In the genomic region with DNA sequence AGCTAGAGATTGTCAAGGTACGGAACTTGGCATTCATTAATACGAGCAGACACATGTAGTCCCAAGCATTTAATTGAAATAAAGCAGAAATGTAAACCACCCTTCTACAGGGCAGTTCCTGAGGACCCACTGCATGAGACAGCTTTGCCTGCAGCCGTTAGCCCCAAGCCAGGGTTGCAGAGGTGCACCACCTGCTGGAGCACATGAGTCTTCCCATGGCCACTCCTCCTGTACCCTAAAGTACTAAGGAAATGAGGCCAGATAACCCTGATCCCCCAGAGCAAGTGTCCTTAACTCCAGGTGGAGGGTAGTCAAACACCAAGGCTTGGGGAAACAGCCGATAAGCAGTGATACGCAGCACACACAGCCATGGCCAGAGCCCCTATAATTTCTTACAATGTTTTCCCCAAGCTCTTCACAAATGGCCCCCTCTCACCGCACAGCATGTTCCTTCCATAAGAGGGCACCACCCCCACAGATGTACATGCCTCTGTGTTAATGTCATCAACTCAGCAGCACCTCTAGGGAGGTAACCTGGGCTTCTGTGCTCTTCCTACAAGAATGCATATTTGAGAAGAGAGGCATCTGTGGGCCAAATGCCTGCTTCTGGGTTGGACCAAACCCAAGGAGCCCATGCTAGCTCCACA, we compare ENCODE assay signal across 16 mouse cellular contexts.
A peak's percentile ranks its signal among the peaks of the same experiment; 100 is the strongest.
DNase-seq lines count a peak whose midpoint lies in the region; ATAC-seq and TF ChIP-seq lines count a peak whose summit lies in the region.
"Had no signal": no experiment of that assay in that cellular context is flagged by ENCODE, and none has a peak within 500 bp of the region (broad histone marks: within the 10 kb centered on the region; RNA-seq: fewer than 3 reads in every experiment).

No protein-coding gene starts in this region.

- no peaks in the 10 kb centered on the region for H3K9me3 ChIP-seq in liver, embryonic 14.5 days (ENCODE audit: control insufficient read depth, low read length)
- no peaks in the 10 kb centered on the region for H3K9me3 ChIP-seq in kidney, embryonic 15.5 days (replicated peaks)
- H3K9me3 ChIP-seq: forebrain, embryonic 13.5 days; liver, embryonic 15.5 days; midbrain, embryonic 12.5 days; neural tube, embryonic 15.5 days had no signal

- no peaks in the 10 kb centered on the region for H3K79me2 ChIP-seq in C2C12 (ENCODE audit: control insufficient read depth, insufficient read depth)

- no peaks in the 10 kb centered on the region for H3K36me3 ChIP-seq in C2C12 (ENCODE audit: control insufficient read depth, insufficient read depth)
- no peaks in the 10 kb centered on the region for H3K36me3 ChIP-seq in liver, embryonic 14.5 days (replicated peaks; ENCODE audit: control insufficient read depth, insufficient read depth, low read depth)
- no peaks in the 10 kb centered on the region for H3K36me3 ChIP-seq in kidney, embryonic 15.5 days
- H3K36me3 ChIP-seq: liver, embryonic 15.5 days; midbrain, embryonic 12.5 days; neural tube, embryonic 15.5 days had no signal

- peak; percentile 7 for TF ChIP-seq CTCF in left cerebral cortex, adult 2 months (IDR thresholded peaks at IDR 0.05)
- peak; percentile 4 for TF ChIP-seq CTCF in C2C12 (IDR thresholded peaks at IDR 0.05; ENCODE audit: control insufficient read depth, insufficient read depth, insufficient read length)
- TF ChIP-seq CTCF in liver, embryonic 14.5 days (IDR thresholded peaks at IDR 0.05; ENCODE audit: low read depth): peak; percentile 66

- peaks cover 21 to 24% of the 10 kb centered on the region in 2 experiments for H3K4me1 ChIP-seq in liver, embryonic 14.5 days (replicated peaks; ENCODE audit: control insufficient read depth in 2 of 2, insufficient read depth in 2 of 2, low read length in 1 of 2)
- peaks cover 25% of the 10 kb centered on the region for H3K4me1 ChIP-seq in kidney, embryonic 15.5 days

- H3K9ac ChIP-seq in liver, embryonic 14.5 days (replicated peaks): no peak overlapping the region
- H3K9ac ChIP-seq in kidney, embryonic 15.5 days: no peak overlapping the region
- H3K9ac ChIP-seq: forebrain, embryonic 13.5 days; liver, embryonic 15.5 days; midbrain, embryonic 12.5 days; neural tube, embryonic 15.5 days had no signal

- no peak for DNase-seq in left cerebral cortex, adult 2 months (ENCODE audit: extremely low spot score in 1 of 2, low spot score in 2 of 2)
- DNase-seq in left cerebral cortex, postnatal 25 days (ENCODE audit: low spot score in 2 of 2): no peak
- DNase-seq in ES-CJ7 (ENCODE audit: low read depth, low spot score): peak; percentile 15
- no peak for DNase-seq in liver, embryonic 14.5 days (ENCODE audit: low read depth in 3 of 3, low spot score in 3 of 3)
- no peak for DNase-seq in Muller cell, postnatal 12 days (ENCODE audit: inconsistent ontology term)
- DNase-seq in left cerebral cortex, adult 11 months (ENCODE audit: low spot score): no peak
- DNase-seq: gastrocnemius, postnatal 25 days; heart, postnatal 14 days; kidney, adult 11 months; right cerebral cortex, postnatal 25 days had no signal

- H3K79me3 ChIP-seq in C2C12 (ENCODE audit: low read depth): no peaks in the 10 kb centered on the region

- no peak for TF ChIP-seq EP300 in liver, embryonic 14.5 days (IDR thresholded peaks at IDR 0.05; ENCODE audit: low read depth)

- no peak overlapping the region for H3K27ac ChIP-seq in left cerebral cortex, adult 2 months
- H3K27ac ChIP-seq in liver, embryonic 14.5 days: no peak overlapping the region
- H3K27ac ChIP-seq in kidney, embryonic 15.5 days: no peak overlapping the region
- H3K27ac ChIP-seq: forebrain, embryonic 13.5 days; liver, embryonic 15.5 days; midbrain, embryonic 12.5 days; neural tube, embryonic 15.5 days had no signal

- no peak overlapping the region for H3K4me3 ChIP-seq in left cerebral cortex, adult 2 months
- no peak overlapping the region for H3K4me3 ChIP-seq in C2C12 (ENCODE audit: insufficient read depth, poor library complexity, severe bottlenecking)
- no peak overlapping the region for H3K4me3 ChIP-seq in liver, embryonic 14.5 days (ENCODE audit: insufficient read depth in 1 of 2, low read depth in 2 of 2, low read length in 2 of 2)
- no peak overlapping the region for H3K4me3 ChIP-seq in kidney, embryonic 15.5 days (replicated peaks)
- H3K4me3 ChIP-seq: forebrain, embryonic 13.5 days; liver, embryonic 15.5 days; midbrain, embryonic 12.5 days; neural tube, embryonic 15.5 days had no signal

- H3K27me3 ChIP-seq in C2C12 (ENCODE audit: control insufficient read depth, insufficient read depth, insufficient read length): no peaks in the 10 kb centered on the region
- H3K27me3 ChIP-seq in liver, embryonic 14.5 days (ENCODE audit: control insufficient read depth, insufficient read depth, low read length): no peaks in the 10 kb centered on the region
- H3K27me3 ChIP-seq in kidney, embryonic 15.5 days: no peaks in the 10 kb centered on the region
- H3K27me3 ChIP-seq: forebrain, embryonic 13.5 days; liver, embryonic 15.5 days; midbrain, embryonic 12.5 days; neural tube, embryonic 15.5 days had no signal

- H3ac ChIP-seq in C2C12 (ENCODE audit: control insufficient read depth, insufficient read length, low read depth): no peak overlapping the region

- 74% methylated on average over 6 of the region's 6 CpGs for WGBS in liver, embryonic 14.5 days (ENCODE audit: insufficient replicate concordance)
- 85% methylated on average over 6 of the region's 6 CpGs for WGBS in kidney, embryonic 15.5 days

- ATAC-seq in liver, embryonic 14.5 days (ENCODE audit: insufficient read depth): no peak
- no peak for ATAC-seq in kidney, embryonic 15.5 days (replicated peaks; ENCODE audit: low FRiP score)
- ATAC-seq: forebrain, embryonic 13.5 days had no signal

- H3K4me2 ChIP-seq in liver, embryonic 14.5 days (ENCODE audit: low read depth): no peak overlapping the region
- H3K4me2 ChIP-seq in kidney, embryonic 15.5 days: no peak overlapping the region
- H3K4me2 ChIP-seq: forebrain, embryonic 13.5 days; liver, embryonic 15.5 days; midbrain, embryonic 12.5 days; neural tube, embryonic 15.5 days had no signal

- intact Hi-C loops in left cerebral cortex, adult 2 months (cut with DNase I): loop anchor here (5.0 kb wide), 1 partner anchor 105 kb away; no protein-coding TSS in a partner anchor
- intact Hi-C loops in left cerebral cortex, postnatal 25 days (cut with DNase I): loop anchor here (5.0 kb wide), 1 partner anchor 130 kb away; the partner anchor contains the start of gene Elfn1

TF ChIP-seq in C2C12, 6 proteins besides CTCF, POLR2A, EP300 and RAD21:
- TF ChIP-seq MYOD1 (IDR thresholded peaks at IDR 0.05; ENCODE audit: control insufficient read depth, insufficient read length, low read depth) (no peak), USF1 (IDR thresholded peaks at IDR 0.05; ENCODE audit: low read depth) (no peak), MAX (IDR thresholded peaks at IDR 0.05) (no peak), MYOG (IDR thresholded peaks at IDR 0.05; ENCODE audit: control insufficient read depth, extremely low read depth, insufficient read length) (no peak), CEBPB (IDR thresholded peaks at IDR 0.05; ENCODE audit: low read depth) (no peak), FOSL1 (IDR thresholded peaks at IDR 0.05; ENCODE audit: insufficient read depth, low read length, poor library complexity, severe bottlenecking) (no peak)

Comparison
In these comparisons a context has a peak if more than half of its experiments do, and no peak if none do; other contexts are left out.
1. CTCF ChIP-seq: peak in every context shown above with its lines; median percentile 66 in liver, embryonic 14.5 days; 7 in left cerebral cortex, adult 2 months; 4 in C2C12.